Mouse (Mus musculus) forebrain, embryonic 14.5 days (tissue): Measurements from ENCODE around the gene Lgr6. TPM values are rescaled to one million over a fixed set of nuclear protein-coding genes. Genes with fewer than 3 reads are reported as not detected.

Source experiments
- ATAC-seq: fragments of 200-750 bp; cut with Nextera tagmentation; 2 replicates; pipeline ENCODE4 v1.8.0; 2017; ENCODE audit warnings: mild to moderate bottlenecking, moderate library complexity
- DNase-seq: peaks from one replicate; pipeline ENCODE4 v3.0.0-alpha.2; 2015; ENCODE audit warnings: low spot score
- H3K27ac ChIP-seq: fragments of 300-500 bp; sonication (generic); 2 replicates; pipeline ENCODE4 v1.5.1; 2014; ENCODE audit warnings: low read depth, mild to moderate bottlenecking, control low read depth, low read length, moderate library complexity
- H3K27me3 ChIP-seq: fragments of 300-500 bp; sonication (generic); replicated peaks from 2 replicates; pipeline ENCODE4 v1.6.1; 2014; ENCODE audit warnings: low read length, control low read depth, mixed read lengths; ENCODE audit not compliant: control insufficient read depth, insufficient read depth
- H3K36me3 ChIP-seq: fragments of 300-500 bp; sonication (generic); 2 replicates; pipeline ENCODE4 v1.6.1; 2014; ENCODE audit warnings: low read length, control low read depth; ENCODE audit not compliant: control insufficient read depth, insufficient read depth
- H3K4me1 ChIP-seq: fragments of 300-500 bp; sonication (generic); 2 replicates; pipeline ENCODE4 v1.6.1; 2014; ENCODE audit warnings: antibody characterized with exemption, low read length, control low read depth; ENCODE audit not compliant: control insufficient read depth, insufficient read depth
- H3K4me2 ChIP-seq: fragments of 300-500 bp; sonication (generic); 2 replicates; pipeline ENCODE4 v1.6.1; 2014; ENCODE audit warnings: mild to moderate bottlenecking, control low read depth, low read length
- H3K4me3 ChIP-seq: fragments of 300-500 bp; sonication (generic); 2 replicates; pipeline ENCODE4 v1.5.1; 2014; ENCODE audit warnings: low read depth, low read length, control low read depth
- H3K9ac ChIP-seq: fragments of 300-500 bp; sonication (generic); 2 replicates; pipeline ENCODE4 v1.6.1; 2014; ENCODE audit warnings: mild to moderate bottlenecking, low read length, control low read depth, moderate library complexity
- H3K9me3 ChIP-seq: fragments of 300-500 bp; sonication (generic); replicated peaks from 2 replicates; pipeline ENCODE4 v1.6.1; 2016; ENCODE audit warnings: low read length, control low read depth, mixed read lengths; ENCODE audit not compliant: control insufficient read depth
- WGBS: fragments of 180-500 bp; shearing (Covaris S2); extraction: QIAGEN DNeasy Blood & Tissue Kit; methylation state at CpG from one replicate; pipeline ENCODE4 v1.1.7; 2014; 5-methylcytosine and 5-hydroxymethylcytosine counted together
- polyA plus RNA-seq: library from polyadenylated mRNA; unstranded; fragments of >200 nt; fragmentation: Nextera tagmentation; extraction: Ambion mirVana; gene quantifications from 2 replicates; pipeline ENCODE4 v1.2.1, GENCODE M21; 2014

Lgr6 gene
- polyA plus RNA-seq, 1 experiment from 2014 or later, result 0.48 TPM

DNA sequence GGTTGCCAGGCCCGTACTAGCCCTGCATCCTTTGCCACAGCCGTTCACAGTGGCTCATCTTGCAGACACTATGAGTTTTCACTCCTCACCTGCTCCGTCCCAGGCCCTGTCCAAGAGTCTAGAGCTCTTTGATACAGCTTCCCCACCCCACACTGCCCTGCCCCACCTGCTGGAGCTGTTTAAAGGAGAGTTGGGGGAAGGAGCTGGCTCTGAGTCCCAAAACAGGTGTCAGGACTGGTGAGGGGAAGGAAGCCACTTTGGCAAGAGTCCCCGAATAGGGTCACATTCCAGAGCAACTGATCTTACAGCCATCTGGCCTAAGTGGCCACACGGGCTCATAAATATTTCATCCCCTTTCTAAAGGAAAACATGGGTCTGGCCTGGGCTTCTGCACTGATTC lies 51.0 kb downstream of the Lgr6 start:
- Histone ChIP-seq H3K36me3 (no peaks in the 10 kb centered on the region), H3K4me2 (no peak overlapping the region), H3K4me1 (no peaks in the 10 kb centered on the region), H3K27me3 (no peaks in the 10 kb centered on the region), H3K9me3 (no peaks in the 10 kb centered on the region), H3K27ac (no peak overlapping the region), H3K4me3 (no peak overlapping the region), H3K9ac (no peak overlapping the region)
- no peak for DNase-seq
- WGBS, result 93% methylated on average over 5 of the region's 5 CpGs
- ATAC-seq, result no peak

DNA sequence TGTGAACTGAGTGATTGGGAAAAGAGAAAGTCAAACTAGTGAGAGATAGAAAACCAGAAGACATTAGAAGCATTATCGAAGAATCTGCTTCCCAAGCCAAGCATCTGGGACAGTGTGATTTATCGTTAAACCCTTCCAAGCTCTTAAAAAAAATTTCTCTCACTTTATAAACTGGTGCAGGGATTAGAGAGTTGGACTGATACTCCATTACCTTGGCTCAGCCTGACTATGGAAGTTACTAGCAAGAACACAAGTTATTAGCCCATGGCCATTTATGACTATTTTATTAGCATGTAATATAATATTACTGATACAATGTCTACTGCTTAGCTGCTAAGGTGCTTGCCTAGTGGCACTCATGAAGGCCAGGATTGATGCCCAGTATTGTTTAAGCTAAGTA lies 60.6 kb downstream of the Lgr6 start:
- no peaks in the 10 kb centered on the region for H3K36me3 ChIP-seq
- 94% methylated on average over 2 of the region's 2 CpGs for WGBS

DNA sequence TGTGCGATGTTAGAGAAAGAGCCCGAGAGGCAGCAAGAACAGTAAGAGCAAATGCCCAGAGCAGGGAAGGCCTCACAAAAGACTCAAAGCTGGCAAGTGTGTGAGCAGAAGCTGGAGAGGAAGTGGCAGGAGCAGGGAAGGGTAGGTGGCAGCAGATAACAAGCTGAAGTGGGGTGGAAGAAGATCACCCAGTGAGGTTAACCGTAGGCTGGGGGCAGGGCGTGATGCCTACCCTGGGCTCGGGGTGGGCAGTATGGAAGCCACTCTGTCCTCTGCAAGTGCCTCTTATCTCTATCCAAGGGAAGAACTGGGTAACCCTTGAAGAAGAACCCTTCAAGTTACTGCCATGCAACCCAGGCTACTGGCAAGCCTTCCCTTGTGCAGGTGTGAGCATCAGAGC lies 68.8 kb downstream of the Lgr6 start:
- Histone ChIP-seq H3K9me3 (no peaks in the 10 kb centered on the region), H3K27me3 (no peaks in the 10 kb centered on the region), H3K4me2 (no peak overlapping the region), H3K27ac (no peak overlapping the region), H3K4me3 (no peak overlapping the region), H3K36me3 (no peaks in the 10 kb centered on the region), H3K4me1 (no peaks in the 10 kb centered on the region), H3K9ac (no peak overlapping the region)
- WGBS, result 87% methylated on average over 5 of the region's 5 CpGs
- ATAC-seq (no peak), DNase-seq (no peak)

More for the DNA sequence above, 60.6 kb downstream of the Lgr6 start:
- no peak for ATAC-seq
- H3K9ac ChIP-seq, result no peak overlapping the region
- H3K4me1 ChIP-seq, result no peaks in the 10 kb centered on the region
- H3K9me3 ChIP-seq, result no peaks in the 10 kb centered on the region
- H3K4me3 ChIP-seq, result no peak overlapping the region
- DNase-seq, result no peak
- H3K4me2 ChIP-seq, result no peak overlapping the region
- H3K27ac ChIP-seq, result no peak overlapping the region
- H3K27me3 ChIP-seq, result no peaks in the 10 kb centered on the region

DNA sequence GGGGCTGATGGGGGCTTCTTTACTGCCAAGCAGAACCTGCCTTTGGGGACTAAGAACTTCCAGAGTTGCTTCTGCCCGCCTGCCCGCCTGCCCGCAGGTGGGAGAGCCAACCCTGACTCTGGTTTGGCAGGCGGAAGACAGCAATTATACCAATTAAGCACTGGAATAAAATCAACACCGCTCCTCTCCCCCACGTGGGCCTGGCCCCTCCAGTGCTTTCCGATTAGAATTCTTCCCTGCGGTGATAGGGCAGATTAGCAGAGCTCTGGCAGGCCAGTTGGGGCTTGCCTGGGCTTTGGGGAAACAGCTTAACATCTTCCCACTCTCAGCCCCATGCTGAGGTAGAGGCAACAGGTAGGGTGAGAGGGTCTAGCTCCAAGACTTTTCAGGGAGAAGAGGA lies 72.4 kb downstream of the Lgr6 start:
- no peak overlapping the region for H3K4me2 ChIP-seq
- ATAC-seq, result no peak
- H3K27me3 ChIP-seq, result no peaks in the 10 kb centered on the region
- H3K9ac ChIP-seq, result no peak overlapping the region
- peak; percentile 60 for DNase-seq
- H3K9me3 ChIP-seq, result no peaks in the 10 kb centered on the region
- H3K4me3 ChIP-seq, result no peak overlapping the region
- H3K36me3 ChIP-seq, result no peaks in the 10 kb centered on the region
- no peaks in the 10 kb centered on the region for H3K4me1 ChIP-seq
- WGBS, result 24% methylated on average over 8 of the region's 8 CpGs
- no peak overlapping the region for H3K27ac ChIP-seq

DNA sequence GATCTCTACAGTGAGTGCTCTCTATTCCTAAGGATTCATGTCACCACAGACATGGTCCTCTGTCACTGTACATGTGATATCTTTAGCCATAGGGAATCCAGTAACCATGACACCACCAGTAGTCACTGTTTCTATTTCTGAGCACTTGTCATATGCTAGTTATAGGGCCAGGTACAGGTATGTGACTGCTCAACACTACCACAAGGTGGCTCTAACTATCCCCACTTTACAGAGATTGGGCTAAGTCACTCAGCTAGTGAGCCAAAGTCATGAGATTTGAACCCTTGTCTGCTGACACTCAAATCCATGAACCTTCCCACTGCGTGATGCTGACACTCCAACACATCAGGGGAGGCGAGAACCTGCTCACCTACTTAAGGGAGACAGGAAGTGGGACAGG lies 75.0 kb downstream of the Lgr6 start:
- ATAC-seq, result no peak
- no peaks in the 10 kb centered on the region for H3K4me1 ChIP-seq
- no peak overlapping the region for H3K4me2 ChIP-seq

DNA sequence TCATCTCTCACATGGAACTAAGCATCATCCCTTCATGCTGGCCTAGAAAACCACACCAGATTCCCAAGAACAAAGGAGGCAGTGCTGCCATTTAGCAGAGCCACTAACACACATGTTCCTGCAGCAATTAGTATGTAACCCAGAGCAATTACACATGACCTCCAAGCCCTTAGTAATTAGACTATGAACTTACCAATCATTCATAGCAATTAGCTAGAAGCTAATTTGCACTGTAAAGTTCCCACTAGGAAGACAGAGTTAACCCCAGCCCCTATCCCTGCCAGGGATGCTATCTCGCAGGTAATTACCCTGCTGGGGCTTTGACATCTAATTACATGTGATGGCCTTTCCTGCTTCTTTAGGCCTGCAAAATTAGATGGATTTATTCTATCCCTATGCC lies 78.8 kb downstream of the Lgr6 start:
- Histone ChIP-seq H3K27me3 (no peaks in the 10 kb centered on the region), H3K9ac (no peak overlapping the region), H3K4me1 (peaks cover 3% of the 10 kb centered on the region), H3K9me3 (no peaks in the 10 kb centered on the region; the same call in 1 of the 2 replicates), H3K27ac (no peak overlapping the region), H3K4me2 (no peak overlapping the region), H3K36me3 (no peaks in the 10 kb centered on the region), H3K4me3 (no peak overlapping the region)
- ATAC-seq, result no peak
- 31% methylated on average over 1 of the region's 1 CpGs for WGBS
- DNase-seq, result peak; percentile 53

More for the DNA sequence above, 75.0 kb downstream of the Lgr6 start:
- 77% methylated on average over 2 of the region's 2 CpGs for WGBS
- H3K27me3 ChIP-seq, result no peaks in the 10 kb centered on the region
- no peak overlapping the region for H3K9ac ChIP-seq
- no peaks in the 10 kb centered on the region; the same call in 1 of the 2 replicates for H3K9me3 ChIP-seq
- H3K36me3 ChIP-seq, result no peaks in the 10 kb centered on the region
- no peak overlapping the region for H3K27ac ChIP-seq
- H3K4me3 ChIP-seq, result no peak overlapping the region
- DNase-seq, result no peak

DNA sequence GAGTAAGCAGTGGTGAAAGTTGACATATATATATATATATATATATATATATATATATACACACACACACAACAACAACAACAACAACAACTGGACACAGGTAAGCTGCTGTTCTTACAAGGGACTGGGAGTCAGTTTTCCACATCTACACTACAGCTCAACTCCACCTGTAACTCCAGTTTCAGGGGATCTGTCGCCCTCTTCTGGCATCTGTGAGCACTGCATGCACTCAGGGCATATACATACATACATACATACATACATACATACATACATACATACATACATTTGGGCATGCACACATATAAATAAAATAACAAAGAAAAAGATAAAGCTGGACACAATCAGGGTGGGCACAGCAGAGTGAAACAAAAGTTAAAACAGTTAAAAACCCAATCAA lies 81.5 kb downstream of the Lgr6 start:
- H3K36me3 ChIP-seq, result no peaks in the 10 kb centered on the region
- H3K27me3 ChIP-seq, result no peaks in the 10 kb centered on the region
- 68% methylated on average over 1 of the region's 1 CpGs for WGBS
- H3K4me2 ChIP-seq, result no peak overlapping the region
- no peak overlapping the region for H3K4me3 ChIP-seq
- H3K27ac ChIP-seq, result no peak overlapping the region
- no peak overlapping the region for H3K9ac ChIP-seq
- DNase-seq (no peak), ATAC-seq (no peak)
- no peaks in the 10 kb centered on the region; the same call in 1 of the 2 replicates for H3K9me3 ChIP-seq
- H3K4me1 ChIP-seq, result peaks cover 22% of the 10 kb centered on the region

DNA sequence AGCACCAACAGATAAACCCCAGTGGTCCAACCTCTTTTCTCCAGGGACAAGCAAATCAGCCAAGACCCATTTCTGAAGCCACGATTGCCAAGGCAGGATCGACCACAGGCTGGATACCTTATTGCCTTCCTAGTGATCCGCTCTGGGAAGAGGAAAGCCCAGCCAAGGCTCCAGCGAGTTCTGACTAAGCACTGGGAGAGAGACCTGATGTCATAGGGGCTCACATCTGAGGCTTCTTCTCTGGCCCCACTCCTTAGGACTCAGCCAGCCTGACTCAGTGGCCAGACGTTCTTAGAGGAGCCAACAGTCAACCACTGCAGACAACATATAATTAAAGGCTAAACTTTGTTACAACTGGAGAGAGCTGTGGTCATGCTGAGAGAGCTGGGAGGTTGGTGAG lies 83.1 kb downstream of the Lgr6 start:
- ATAC-seq (no peak), DNase-seq (no peak)
- Histone ChIP-seq H3K9ac (no peak overlapping the region), H3K27ac (no peak overlapping the region), H3K9me3 (no peaks in the 10 kb centered on the region), H3K4me1 (peaks cover 22% of the 10 kb centered on the region), H3K4me3 (no peak overlapping the region), H3K4me2 (no peak overlapping the region), H3K27me3 (no peaks in the 10 kb centered on the region), H3K36me3 (no peaks in the 10 kb centered on the region)
- WGBS, result 79% methylated on average over 5 of the region's 5 CpGs

DNA sequence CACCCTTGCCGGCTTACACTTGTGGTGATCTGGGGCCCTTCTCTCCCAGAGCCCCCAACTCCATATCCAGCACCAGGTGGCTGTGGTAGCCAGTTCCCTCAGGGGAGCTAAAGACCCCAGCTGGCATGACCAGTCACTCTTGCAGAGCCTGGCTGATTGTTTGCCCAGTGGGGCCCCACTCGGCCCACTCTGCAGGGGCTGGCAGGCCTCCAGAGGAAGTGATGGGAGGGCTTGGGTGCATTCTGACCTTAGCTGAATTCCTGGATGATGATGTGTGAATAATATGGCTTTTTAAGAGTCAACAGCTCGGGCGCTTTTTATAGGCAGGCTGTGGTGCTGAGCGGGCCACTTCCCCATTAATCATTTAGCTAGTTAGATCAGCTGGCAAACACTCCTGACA lies 84.1 kb downstream of the Lgr6 start:
- Histone ChIP-seq H3K27me3 (no peaks in the 10 kb centered on the region), H3K36me3 (no peaks in the 10 kb centered on the region), H3K27ac (no peak overlapping the region), H3K9me3 (no peaks in the 10 kb centered on the region), H3K9ac (no peak overlapping the region), H3K4me3 (no peak overlapping the region), H3K4me2 (no peak overlapping the region), H3K4me1 (peaks cover 22% of the 10 kb centered on the region)
- ATAC-seq (peak; percentile 63), DNase-seq (peak; percentile 58)
- 31% methylated on average over 5 of the region's 5 CpGs for WGBS
